Mouse (Mus musculus) brain, embryonic 14.5 days (tissue): ENCODE results near the gene Ptprn.

ENCODE experiments used
- CTCF ChIP-seq: fragments of 200-500 bp; IDR thresholded peaks from 2 replicates; pipeline ENCODE4 v1.5.1; 2012; ENCODE audit warnings: inconsistent platforms, mild to moderate bottlenecking, moderate library complexity, borderline replicate concordance; ENCODE audit not compliant: insufficient read depth, insufficient read length; ENCODE audit errors: extremely low read depth
- POLR2A ChIP-seq: fragments of 200-500 bp; IDR thresholded peaks from 2 replicates; pipeline ENCODE4 v1.6.1; 2012; ENCODE audit warnings: mild to moderate bottlenecking, inconsistent platforms, borderline replicate concordance; ENCODE audit not compliant: poor library complexity, insufficient read depth, insufficient read length, severe bottlenecking; ENCODE audit errors: extremely low read depth

GRCm38 (mm10) chr1:75284911-75285310 lies 20.6 kb upstream of the Ptprn start:
- TF ChIP-seq POLR2A (no peak), CTCF (no peak)
